Mouse (Mus musculus) liver, postnatal 0 days (tissue): ENCODE results near the gene Foxn3. TPM values are rescaled to one million over a fixed set of nuclear protein-coding genes. Genes with fewer than 3 reads are reported as not detected.

Experiments
- ATAC-seq: fragments of 200-750 bp; cut with Nextera tagmentation; 2 replicates; pipeline ENCODE4 v1.8.0; 2017; ENCODE audit warnings: mild to moderate bottlenecking, moderate library complexity
- DNase-seq: peaks from one replicate; pipeline ENCODE4 v3.0.0-alpha.2; 2016
- H3K27ac ChIP-seq: fragments of 300-500 bp; sonication (generic); 2 replicates; pipeline ENCODE4 v1.5.1; 2014; ENCODE audit warnings: antibody characterized with exemption, moderate library complexity, mild to moderate bottlenecking, low read depth
- H3K27me3 ChIP-seq: fragments of 300-500 bp; sonication (generic); 2 replicates; pipeline ENCODE4 v1.6.1; 2014; ENCODE audit warnings: low read length, control low read depth, mixed read lengths; ENCODE audit not compliant: insufficient read depth
- H3K36me3 ChIP-seq: fragments of 300-500 bp; sonication (generic); replicated peaks from 2 replicates; pipeline ENCODE4 v1.6.1; 2014; ENCODE audit warnings: mild to moderate bottlenecking, control low read depth, low read length, moderate library complexity, mixed read lengths; ENCODE audit not compliant: insufficient read depth
- H3K4me1 ChIP-seq: fragments of 300-500 bp; sonication (generic); 2 replicates; pipeline ENCODE4 v1.6.1; 2014; ENCODE audit warnings: antibody characterized with exemption, mild to moderate bottlenecking, control low read depth; ENCODE audit not compliant: insufficient read depth
- H3K4me2 ChIP-seq: fragments of 300-500 bp; sonication (generic); 2 replicates; pipeline ENCODE4 v1.6.1; 2014; ENCODE audit warnings: low read depth, mild to moderate bottlenecking, low read length, moderate library complexity, mixed read lengths
- H3K4me3 ChIP-seq: fragments of 300-500 bp; sonication (generic); 2 replicates; pipeline ENCODE4 v1.5.1; 2014; ENCODE audit warnings: low read depth, low read length
- H3K9ac ChIP-seq: fragments of 300-500 bp; sonication (generic); replicated peaks from 2 replicates; pipeline ENCODE4 v1.6.1; 2014; ENCODE audit warnings: mild to moderate bottlenecking, moderate library complexity
- H3K9me3 ChIP-seq: fragments of 300-500 bp; sonication (generic); 2 replicates; pipeline ENCODE4 v1.6.1; 2016; ENCODE audit warnings: mild to moderate bottlenecking, control low read depth, low read length, mixed read lengths
- CTCF ChIP-seq: sonication (generic); IDR thresholded peaks from 2 replicates; pipeline ENCODE4 v1.5.1; 2016; ENCODE audit warnings: antibody characterized with exemption, low read depth
- EP300 ChIP-seq: IDR thresholded peaks from 2 replicates; pipeline ENCODE4 v1.6.1; 2016; ENCODE audit warnings: antibody characterized with exemption, low read depth, mild to moderate bottlenecking
- WGBS: fragments of 180-500 bp; shearing (Covaris S2); extraction: QIAGEN DNeasy Blood & Tissue Kit; methylation state at CpG from one replicate; pipeline ENCODE4 v1.1.7; 2014; ENCODE audit not compliant: insufficient replicate concordance; 5-methylcytosine and 5-hydroxymethylcytosine counted together
- polyA plus RNA-seq: library from polyadenylated mRNA; unstranded; fragments of >200 nt; fragmentation: Nextera tagmentation; extraction: Ambion mirVana; gene quantifications from 2 replicates; pipeline ENCODE4 v1.2.1, GENCODE M21; 2015

Gene Foxn3
- polyA plus RNA-seq, 1 experiment from 2014 or later: 31.2 TPM

GRCm38 (mm10) chr12:99163342-99163682 lies 400.1 kb downstream of the Foxn3 start:
- TF ChIP-seq EP300 (no peak), CTCF (no peak)
- no peak for ATAC-seq
- WGBS: 87% methylated on average over 9 of the region's 9 CpGs

DNA sequence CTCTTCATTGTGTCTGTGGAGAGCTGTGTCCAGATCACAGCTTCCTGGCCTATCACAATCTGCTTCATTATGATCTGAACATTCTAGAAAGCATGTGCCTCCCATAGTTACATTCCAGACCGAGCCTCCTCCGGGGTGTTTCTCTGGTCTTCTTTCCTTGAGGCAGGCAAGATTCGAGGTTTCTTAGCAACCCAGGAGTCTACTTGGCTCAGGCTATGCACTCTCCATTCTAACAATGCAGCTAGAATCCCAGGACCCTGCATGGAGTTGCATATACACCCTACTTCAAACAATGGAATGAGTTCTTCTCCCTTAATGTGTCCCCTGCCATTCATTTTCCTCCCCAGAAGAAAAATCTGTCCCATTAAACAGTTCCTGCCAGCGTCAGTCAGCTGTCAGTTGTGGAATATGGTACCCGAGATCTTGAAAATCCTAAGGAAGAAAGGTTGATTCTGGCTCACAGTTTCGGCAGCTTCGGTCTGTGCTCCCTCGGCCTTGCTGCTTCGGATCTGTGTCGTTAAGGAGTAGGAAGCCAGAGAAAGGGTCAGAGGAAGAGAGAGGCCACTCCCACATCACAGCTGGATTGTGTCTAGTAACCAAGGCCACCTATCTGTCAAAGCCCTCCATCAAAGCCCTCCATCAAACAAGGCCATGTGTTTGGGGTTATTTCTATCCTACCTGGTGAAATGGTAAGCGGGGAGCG lies 400.6 kb downstream of the Foxn3 start:
- H3K9me3 ChIP-seq: no peaks in the 10 kb centered on the region
- no peaks in the 10 kb centered on the region for H3K27me3 ChIP-seq
- H3K4me3 ChIP-seq: no peak overlapping the region
- TF ChIP-seq CTCF: no peak
- no peak for TF ChIP-seq EP300
- no peaks in the 10 kb centered on the region for H3K4me1 ChIP-seq
- DNase-seq (no peak), ATAC-seq (no peak)
- no peak overlapping the region for H3K4me2 ChIP-seq
- no peak overlapping the region for H3K9ac ChIP-seq
- 80% methylated on average over 12 of the region's 12 CpGs for WGBS
- H3K27ac ChIP-seq: no peak overlapping the region
- H3K36me3 ChIP-seq: no peaks in the 10 kb centered on the region

More at GRCm38 (mm10) chr12:99163342-99163682, 400.1 kb downstream of the Foxn3 start:
- no peak overlapping the region for H3K27ac ChIP-seq
- H3K9me3 ChIP-seq: no peaks in the 10 kb centered on the region
- H3K4me3 ChIP-seq: no peak overlapping the region
- no peaks in the 10 kb centered on the region for H3K27me3 ChIP-seq
- DNase-seq: no peak
- H3K9ac ChIP-seq: no peak overlapping the region
- H3K4me2 ChIP-seq: no peak overlapping the region
- H3K36me3 ChIP-seq: no peaks in the 10 kb centered on the region
- H3K4me1 ChIP-seq: no peaks in the 10 kb centered on the region

GRCm38 (mm10) chr12:99162188-99162587 lies 401.2 kb downstream of the Foxn3 start:
- DNase-seq (peak; percentile 16), ATAC-seq (no peak)
- no peaks in the 10 kb centered on the region for H3K4me1 ChIP-seq
- no peak overlapping the region for H3K4me3 ChIP-seq
- H3K36me3 ChIP-seq: no peaks in the 10 kb centered on the region
- no peak for TF ChIP-seq CTCF
- no peak for TF ChIP-seq EP300
- no peaks in the 10 kb centered on the region for H3K9me3 ChIP-seq
- H3K27me3 ChIP-seq: no peaks in the 10 kb centered on the region
- no peak overlapping the region for H3K27ac ChIP-seq
- WGBS: 37% methylated on average over 10 of the region's 10 CpGs
- H3K9ac ChIP-seq: no peak overlapping the region
- H3K4me2 ChIP-seq: 0 out of 2 replicates have a peak overlapping the region, but pooled peaks have one; percentile 35

- H3K27ac ChIP-seq: no peak overlapping the region
Measured at GRCm38 (mm10) chr12:99160061-99160460, 403.3 kb downstream of the Foxn3 start.

DNA sequence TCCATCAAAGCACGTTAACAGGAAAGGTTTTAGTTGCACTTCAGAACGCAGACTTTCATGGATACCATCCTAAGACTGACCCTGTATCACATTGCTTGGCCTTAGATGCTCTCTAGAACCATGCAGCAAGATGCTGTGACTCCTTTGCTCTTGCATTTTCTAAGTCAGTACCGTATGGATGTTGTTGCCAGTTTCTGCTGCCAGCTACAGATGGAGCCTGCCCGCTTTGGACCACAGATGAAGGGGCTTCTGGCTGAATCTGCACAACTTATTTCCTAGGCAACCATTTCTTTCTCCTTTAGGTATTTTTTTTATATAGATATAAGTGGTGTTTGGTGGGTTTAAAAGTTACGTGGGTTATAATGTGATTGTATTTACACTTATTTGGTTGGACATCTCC lies 407.5 kb downstream of the Foxn3 start:
- H3K9me3 ChIP-seq: no peaks in the 10 kb centered on the region
- no peaks in the 10 kb centered on the region for H3K36me3 ChIP-seq
- DNase-seq (no peak), ATAC-seq (no peak)
- H3K4me3 ChIP-seq: no peak overlapping the region
- H3K9ac ChIP-seq: no peak overlapping the region
- H3K4me1 ChIP-seq: no peaks in the 10 kb centered on the region
- 76% methylated on average over 5 of the region's 5 CpGs for WGBS
- no peak overlapping the region for H3K4me2 ChIP-seq
- no peak overlapping the region for H3K27ac ChIP-seq
- TF ChIP-seq EP300 (no peak), CTCF (no peak)
- no peaks in the 10 kb centered on the region for H3K27me3 ChIP-seq

More at GRCm38 (mm10) chr12:99160061-99160460, 403.3 kb downstream of the Foxn3 start:
- no peaks in the 10 kb centered on the region for H3K36me3 ChIP-seq
- no peaks in the 10 kb centered on the region for H3K4me1 ChIP-seq
- WGBS: 84% methylated on average over 8 of the region's 8 CpGs
- DNase-seq (no peak), ATAC-seq (no peak)
- no peaks in the 10 kb centered on the region for H3K27me3 ChIP-seq
- no peak overlapping the region for H3K9ac ChIP-seq
- no peak overlapping the region for H3K4me2 ChIP-seq
- TF ChIP-seq CTCF (no peak), EP300 (no peak)
- H3K4me3 ChIP-seq: no peak overlapping the region
- H3K9me3 ChIP-seq: no peaks in the 10 kb centered on the region

- TF ChIP-seq EP300 (no peak), CTCF (no peak)
- H3K9ac ChIP-seq: no peak overlapping the region
Measured at GRCm38 (mm10) chr12:99154230-99154629, 409.2 kb downstream of the Foxn3 start.

More at GRCm38 (mm10) chr12:99154230-99154629, 409.2 kb downstream of the Foxn3 start:
- WGBS: 56% methylated on average over 7 of the region's 7 CpGs
- H3K4me3 ChIP-seq: no peak overlapping the region
- ATAC-seq (no peak), DNase-seq (no peak)
- H3K36me3 ChIP-seq: no peaks in the 10 kb centered on the region
- H3K27ac ChIP-seq: no peak overlapping the region
- H3K4me2 ChIP-seq: no peak overlapping the region
- no peaks in the 10 kb centered on the region for H3K4me1 ChIP-seq
- no peaks in the 10 kb centered on the region for H3K9me3 ChIP-seq
- no peaks in the 10 kb centered on the region for H3K27me3 ChIP-seq
